Mouse (Mus musculus) forelimb bud, embryonic 11.5 days (tissue): ENCODE measurements around the gene Soat2.
A peak's percentile ranks its signal among the peaks of the same experiment; 100 is the strongest.

Experiments
- DNase-seq: peaks from one replicate; pipeline ENCODE4 v3.0.0-alpha.2; 2012; ENCODE audit warnings: low read depth, low spot score

Gene Soat2

GRCm38 (mm10) chr15:102150301-102151135 lies at the start of gene Soat2:
Gene Soat2, plus strand, starts transcription at chr15:102150526.
- DNase-seq: no peak

DNA sequence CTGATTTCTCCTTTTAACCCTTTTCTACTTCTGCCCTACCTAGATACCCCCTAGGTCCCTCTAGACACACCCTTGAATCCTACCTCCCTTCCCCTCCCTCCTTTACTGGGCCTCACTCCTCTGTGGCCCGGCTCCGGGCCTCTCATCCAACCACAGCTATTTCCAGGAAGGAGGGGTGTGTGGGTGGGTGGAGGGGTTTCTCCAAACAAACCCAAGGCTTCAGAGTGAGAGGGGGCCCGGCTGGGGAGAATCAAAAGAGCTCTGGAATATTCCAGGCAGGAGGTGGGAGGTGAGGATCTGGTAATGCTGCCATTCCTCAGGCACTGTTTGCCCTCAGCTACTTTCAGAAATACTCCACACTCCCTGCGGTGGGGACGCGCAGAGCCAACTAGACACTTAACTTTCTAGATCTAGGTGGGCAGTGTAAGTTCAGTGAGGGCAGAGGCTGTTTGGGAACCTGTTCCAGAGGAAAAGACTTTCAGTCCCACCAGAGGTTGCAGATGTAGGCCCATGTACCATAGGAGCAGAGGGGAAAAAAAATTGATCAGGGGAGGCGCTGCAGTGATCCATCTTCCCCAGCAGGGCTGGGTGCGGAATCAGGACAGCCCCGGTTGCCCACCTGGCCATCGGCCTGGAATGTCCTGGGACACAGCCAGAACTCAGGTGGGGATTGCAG lies 49.2 kb upstream of the Soat2 start:
- DNase-seq: no peak

GRCm38 (mm10) chr15:102101672-102102541 lies 48.4 kb upstream of the Soat2 start:
- DNase-seq: no peak

GRCm38 (mm10) chr15:102102548-102103121 lies 47.7 kb upstream of the Soat2 start:
- no peak for DNase-seq

DNA sequence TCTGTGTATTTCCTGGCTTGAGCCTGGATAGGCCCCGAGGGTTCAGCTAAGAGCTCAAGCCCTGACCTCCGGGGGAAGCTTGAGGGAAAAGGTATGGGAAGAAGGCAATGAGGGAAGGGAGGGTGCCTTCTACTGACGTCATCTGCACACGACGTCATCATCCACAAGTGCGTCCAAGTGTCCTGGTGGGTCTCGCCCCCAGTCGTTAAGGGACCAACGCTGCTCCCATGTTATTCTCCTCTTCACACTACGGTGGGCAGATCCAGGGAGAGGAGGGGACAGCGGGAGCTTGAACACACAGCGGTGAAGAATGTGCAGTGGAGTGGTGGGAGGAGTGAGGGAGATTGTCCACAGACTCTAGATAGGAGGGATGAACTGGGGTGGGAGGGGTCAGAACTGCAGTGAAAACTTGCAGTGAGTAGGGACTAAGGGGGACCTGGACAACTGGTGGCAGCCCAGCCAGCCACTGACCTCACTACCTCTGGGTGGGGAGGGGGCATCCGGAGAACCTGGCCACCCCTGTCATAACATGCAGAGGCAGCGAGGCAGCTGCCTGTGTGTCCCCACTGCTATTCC lies 46.9 kb upstream of the Soat2 start:
- no peak for DNase-seq

GRCm38 (mm10) chr15:102103947-102104555 lies 46.3 kb upstream of the Soat2 start:
- no peak for DNase-seq

DNA sequence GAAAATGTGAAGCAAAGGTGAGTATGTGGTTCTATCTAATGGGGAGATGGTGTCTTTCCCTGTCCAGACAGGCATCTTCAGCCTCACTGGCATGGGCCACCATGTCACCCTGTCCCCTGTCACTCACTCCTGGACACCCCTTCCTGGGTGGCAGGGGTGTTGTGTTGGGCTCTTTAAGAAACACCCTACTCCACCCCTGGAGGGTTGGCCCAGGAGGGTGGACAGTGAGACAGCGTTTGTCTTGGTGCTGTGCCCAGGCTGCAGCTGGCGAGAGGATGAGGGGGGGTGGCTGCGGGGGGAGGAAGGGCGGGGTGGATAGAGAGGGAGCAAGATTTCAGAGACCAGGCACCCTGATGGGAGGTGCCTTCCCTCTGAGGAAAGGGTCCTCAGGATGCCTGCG lies 45.0 kb upstream of the Soat2 start:
- no peak for DNase-seq

DNA sequence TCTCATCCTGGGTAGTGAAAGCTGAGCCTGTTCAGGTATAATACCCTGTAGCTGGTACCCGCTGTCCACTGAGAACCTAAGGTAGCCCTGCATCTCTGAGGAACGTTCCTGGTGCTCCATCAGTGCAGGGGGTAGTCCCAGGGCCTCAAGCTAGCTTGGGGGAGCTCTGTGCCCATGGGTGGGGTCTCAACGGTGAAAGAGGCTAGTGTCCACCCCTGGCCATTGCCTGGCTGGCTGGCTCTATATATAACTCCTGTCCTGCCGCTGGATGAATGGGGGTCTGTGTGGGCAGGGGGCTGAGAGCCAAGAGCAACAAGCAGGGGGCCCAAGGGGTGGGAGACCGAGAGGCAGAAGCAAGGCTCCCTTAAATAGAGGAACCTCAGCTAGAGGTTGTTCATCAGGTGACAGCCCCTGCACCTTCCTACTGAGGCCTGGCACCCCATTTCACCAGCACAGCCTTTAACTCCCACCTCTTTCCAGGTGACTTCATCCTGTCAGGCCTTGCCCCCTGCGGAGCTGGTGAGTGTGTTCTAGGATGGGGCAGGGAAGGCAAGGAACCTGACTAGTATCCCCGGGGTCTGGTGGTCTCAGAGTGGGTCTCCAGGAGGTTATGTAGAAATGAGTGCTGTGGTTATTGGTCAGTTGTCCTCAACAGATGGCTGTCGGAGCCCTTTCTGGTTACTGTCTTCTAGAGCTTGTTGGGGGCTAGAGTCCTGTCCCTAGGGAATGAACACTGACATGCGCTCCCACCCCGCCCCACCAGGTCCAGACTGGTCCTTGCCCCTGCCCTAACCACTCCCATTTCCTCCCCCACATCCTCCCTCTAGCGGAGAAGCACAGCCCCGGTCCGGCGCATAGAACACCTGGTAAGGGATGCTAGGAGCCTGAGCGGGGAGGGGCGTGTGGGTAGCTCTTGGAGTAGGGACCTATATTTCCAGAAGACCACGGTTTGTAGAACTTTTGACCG lies 44.3 kb upstream of the Soat2 start:
- DNase-seq: no peak

- no peak for DNase-seq
Measured at GRCm38 (mm10) chr15:102106754-102107456, 43.4 kb upstream of the Soat2 start.

DNA sequence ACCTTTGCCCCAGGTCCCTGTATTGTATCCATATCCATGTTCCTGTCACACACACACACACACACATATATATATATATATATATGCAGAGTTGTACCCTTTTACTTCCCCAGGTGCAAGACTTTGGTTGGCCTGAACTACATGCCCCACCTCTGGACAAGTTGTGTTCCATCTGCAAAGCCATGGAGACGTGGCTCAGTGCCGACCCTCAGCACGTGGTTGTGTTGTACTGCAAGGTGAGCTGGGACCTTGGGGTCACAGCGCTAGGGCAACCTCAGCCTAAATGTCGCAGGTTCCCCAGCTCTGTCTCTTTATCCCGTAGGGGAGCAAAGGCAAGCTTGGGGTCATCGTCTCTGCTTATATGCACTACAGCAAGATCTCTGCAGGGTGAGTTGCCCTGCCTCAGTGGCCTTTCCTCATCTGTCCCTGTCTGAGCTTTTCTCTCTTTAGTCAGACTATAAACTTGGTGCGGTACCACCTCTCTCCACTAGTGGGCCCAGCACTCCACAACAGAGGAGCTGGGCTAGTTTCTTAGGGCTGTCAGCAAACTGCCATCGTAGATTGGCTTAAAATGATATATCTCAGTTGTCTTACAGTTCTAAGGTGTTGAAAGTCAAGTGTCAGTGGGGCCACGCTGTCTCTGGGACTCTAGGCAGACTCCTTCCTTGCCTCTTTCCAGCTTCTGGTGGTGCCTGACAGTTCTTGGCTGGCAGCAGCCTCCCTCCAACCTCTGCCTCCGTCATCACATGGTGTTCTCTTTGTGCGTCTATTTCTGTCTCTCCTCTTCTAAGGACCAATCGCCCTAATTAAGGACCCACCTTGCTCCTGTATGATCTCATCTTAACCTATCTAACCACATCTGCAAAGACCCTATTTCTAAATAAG lies 42.4 kb upstream of the Soat2 start:
- peak; percentile 66 for DNase-seq

DNA sequence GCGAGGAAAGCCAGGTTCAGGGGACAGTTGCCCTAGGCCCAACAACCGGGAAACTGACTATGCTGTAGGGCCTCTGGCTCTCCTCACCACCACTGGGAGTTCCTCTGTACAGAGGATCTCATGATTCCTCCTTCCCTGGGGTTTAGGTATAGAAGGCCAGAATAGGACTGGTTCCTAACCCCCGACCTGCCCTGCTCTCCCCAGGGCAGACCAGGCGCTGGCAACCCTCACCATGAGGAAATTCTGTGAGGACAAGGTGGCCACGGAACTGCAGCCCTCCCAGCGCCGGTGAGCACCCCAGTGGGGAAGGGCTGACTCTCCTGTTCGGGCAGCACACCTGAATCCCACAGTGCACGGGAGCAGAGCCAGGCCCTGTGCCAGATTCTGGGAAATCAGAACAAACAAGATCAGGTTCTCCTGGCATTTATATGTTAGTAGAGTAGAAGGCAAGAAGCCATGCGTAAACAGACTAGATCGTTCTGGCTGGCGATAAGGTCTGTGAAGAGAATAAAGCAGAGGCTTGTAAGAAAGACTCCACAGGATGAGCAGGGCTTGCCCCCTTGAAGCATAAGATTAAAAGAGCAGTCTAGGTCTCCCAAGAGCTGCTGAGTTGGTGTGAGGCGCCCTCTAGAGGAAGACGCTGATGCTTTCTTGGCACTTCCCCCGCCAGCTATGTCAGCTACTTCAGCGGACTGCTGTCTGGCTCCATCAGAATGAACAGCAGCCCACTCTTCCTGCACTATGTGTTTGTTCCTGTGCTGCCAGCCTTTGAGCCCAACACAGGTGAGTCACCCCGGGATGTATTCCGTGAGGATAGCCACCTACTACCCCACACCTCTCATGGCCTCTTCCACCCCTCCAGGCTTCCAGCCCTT lies 41.4 kb upstream of the Soat2 start:
- peak; percentile 74 for DNase-seq

DNA sequence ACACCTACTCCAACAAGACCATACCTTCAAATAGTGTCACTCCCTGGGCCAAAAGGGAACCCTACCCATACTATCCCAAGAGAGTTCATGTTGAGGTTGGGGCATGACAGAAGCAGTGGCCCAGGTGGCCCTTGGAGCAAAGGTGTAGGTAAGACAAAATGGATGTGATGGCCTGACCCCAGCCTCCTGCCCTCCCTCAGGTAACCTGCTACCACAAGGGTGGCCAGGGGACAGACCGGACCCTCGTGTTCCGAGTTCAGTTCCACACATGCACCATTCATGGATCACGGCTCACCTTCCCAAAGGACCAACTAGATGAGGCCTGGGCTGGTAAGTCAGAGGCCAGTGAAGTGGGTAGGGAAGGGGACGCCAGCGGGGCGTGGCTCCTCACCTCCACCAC lies 40.1 kb upstream of the Soat2 start:
- no peak for DNase-seq

DNA sequence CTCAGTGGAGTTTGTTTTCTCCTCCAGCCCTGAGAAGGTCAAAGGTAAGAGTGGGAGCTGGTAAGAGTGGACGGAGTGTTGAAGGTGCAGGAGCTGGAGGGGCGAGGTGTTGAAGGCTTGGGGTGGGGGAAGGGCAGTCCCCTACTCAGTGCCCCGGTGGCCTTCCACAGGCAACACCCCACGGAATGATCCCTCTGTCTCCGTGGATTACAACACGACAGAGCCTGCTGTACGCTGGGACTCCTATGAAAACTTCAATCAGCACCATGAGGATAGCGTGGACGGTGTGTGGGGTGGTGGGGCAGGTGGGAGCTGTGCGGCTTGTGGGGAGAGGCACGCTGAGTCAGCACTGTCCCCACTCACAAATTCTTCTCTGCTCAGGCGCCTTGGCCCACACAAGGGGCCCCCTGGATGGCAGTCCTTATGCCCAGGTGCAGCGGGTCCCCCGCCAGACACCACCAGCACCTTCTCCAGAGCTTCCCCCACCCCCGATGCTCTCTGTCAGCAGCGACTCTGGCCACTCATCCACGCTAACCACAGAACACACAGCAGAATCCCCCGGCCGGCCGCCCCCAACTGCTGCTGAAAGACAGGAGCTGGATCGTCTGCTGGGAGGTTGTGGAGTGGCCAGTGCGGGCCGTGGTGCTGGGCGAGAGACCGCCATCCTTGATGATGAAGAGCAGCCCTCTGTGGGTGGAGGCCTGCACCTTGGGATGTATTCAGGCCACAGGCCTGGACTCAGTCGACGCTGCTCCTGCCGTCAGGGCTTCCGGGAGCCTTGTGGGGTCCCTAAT lies 39.4 kb upstream of the Soat2 start:
- no peak for DNase-seq

DNA sequence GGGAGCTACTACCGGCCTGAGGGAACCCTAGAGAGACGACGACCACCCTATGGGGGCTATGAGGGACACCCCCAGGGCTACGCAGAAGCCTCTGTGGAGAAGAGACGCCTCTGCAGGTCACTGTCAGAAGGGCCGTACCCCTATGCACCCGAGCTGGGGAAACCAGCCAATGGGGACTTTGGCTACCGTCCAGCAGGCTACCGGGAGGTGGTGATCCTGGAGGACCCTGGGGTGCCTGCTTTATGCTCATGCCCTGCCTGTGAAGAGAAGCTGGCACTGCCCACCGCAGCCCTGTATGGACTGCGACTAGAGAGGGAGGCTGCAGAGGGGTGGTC lies 38.9 kb upstream of the Soat2 start:
- no peak for DNase-seq

- DNase-seq: no peak
Measured at GRCm38 (mm10) chr15:102112181-102112580, 38.1 kb upstream of the Soat2 start.

DNA sequence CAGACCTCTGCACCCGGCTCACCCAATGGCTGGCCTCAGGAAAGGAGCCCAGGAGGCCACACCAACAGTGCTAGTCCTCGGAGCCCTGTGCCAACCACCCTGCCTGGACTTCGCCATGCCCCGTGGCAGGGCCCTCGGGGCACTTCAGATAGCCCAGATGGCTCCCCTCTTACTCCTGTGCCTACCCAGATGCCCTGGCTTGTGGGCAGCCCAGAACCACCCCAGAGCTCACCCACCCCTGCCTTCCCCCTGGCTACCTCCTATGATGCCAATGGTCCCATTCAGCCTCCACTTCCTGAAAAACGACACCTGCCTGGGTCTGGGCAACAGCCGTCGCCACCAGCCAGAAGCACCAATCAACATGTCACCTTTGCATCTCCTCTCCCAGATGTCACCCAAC lies 37.5 kb upstream of the Soat2 start:
- no peak for DNase-seq

DNA sequence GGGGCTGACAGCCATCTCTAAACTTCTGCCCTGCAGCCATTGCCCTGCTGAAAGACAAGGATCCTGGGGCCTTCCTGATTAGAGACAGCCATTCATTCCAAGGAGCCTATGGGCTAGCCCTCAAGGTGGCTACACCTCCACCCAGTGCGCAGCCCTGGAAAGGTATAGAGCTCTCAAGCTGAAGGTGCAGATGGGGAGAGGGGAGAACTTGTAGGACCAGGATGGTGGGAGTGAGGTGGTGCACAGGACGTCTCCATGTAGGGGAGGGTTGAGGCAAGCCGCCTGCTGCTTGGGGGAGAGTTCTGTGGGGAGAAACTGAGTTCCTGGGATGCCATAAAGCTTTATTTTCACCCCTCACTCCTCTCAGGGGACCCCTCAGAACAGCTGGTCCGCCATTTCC lies 36.7 kb upstream of the Soat2 start:
- DNase-seq: no peak
